In the genomic region with DNA sequence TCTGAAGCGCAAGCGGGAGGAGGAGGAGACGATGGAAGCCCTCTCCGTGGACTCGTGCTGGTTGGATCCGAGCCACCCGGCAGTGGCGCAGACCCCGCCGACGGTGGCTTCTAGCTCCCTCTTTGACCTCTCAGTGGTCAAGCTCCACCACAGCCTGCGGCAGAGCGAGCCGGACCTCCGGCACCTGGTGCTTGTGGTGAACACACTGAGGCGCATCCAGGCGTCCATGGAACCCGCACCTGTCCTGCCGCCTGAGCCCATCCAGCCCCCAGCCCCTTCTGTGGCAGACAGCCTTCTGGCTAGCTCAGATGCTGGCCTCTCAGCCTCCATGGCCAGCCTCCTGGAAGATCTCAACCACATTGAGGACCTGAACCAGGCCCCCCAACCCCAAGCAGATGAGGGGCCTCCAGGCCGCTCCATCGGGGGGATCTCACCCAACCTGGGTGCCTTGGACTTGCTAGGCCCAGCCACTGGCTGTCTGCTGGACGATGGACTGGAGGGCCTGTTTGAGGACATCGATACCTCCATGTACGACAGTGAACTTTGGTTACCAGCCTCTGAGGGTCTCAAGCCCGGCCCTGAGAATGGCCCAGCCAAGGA, we compare ENCODE assay signal across 9 mouse cellular contexts. TPM values are rescaled to one million over a fixed set of nuclear protein-coding genes. Genes with fewer than 3 reads are reported as not detected.
A peak's percentile ranks its signal among the peaks of the same experiment; 100 is the strongest.
DNase-seq lines count a peak whose midpoint lies in the region; TF ChIP-seq lines count a peak whose summit lies in the region.
"Had no signal": no experiment of that assay in that cellular context is flagged by ENCODE, and none has a peak within 500 bp of the region (broad histone marks: within the 10 kb centered on the region; RNA-seq: fewer than 3 reads in every experiment).

No protein-coding gene starts in this region.

- H3K27ac ChIP-seq in limb, embryonic 10.5 days = peak overlapping the region; percentile 94

- no peak for TF ChIP-seq CTCF in E14TG2a.4 (conservative IDR thresholded peaks at IDR 0.05; ENCODE audit: low read length)

- DNase-seq in adrenal gland, postnatal 10 days = peak; percentile 7
- DNase-seq in adrenal gland, postnatal 4 days (ENCODE audit: low spot score in 2 of 2) = no peak
- peak; percentile 44 for DNase-seq in kidney, adult 11 months
- no peak for DNase-seq in kidney, postnatal 25 days
- no peak for DNase-seq in limb, embryonic 10.5 days (ENCODE audit: low spot score)
- DNase-seq in natural killer cell, adult 2 months (ENCODE audit: low spot score in 2 of 2) = no peak
- no peak for DNase-seq in retina, postnatal 1 day
- DNase-seq: right cerebral cortex, adult 18-20 months had no signal

- H3K9me3 ChIP-seq in E14TG2a.4 (ENCODE audit: low read length) = no peaks in the 10 kb centered on the region
- no peaks in the 10 kb centered on the region for H3K9me3 ChIP-seq in limb, embryonic 10.5 days (replicated peaks)

- 92% methylated on average over 25 of the region's 25 CpGs for WGBS in limb, embryonic 10.5 days

- peak overlapping the region; percentile 74 for H3K4me3 ChIP-seq in E14TG2a.4 (replicated peaks; ENCODE audit: low read length)
- peak overlapping the region; percentile 55; the same call in 1 of the 2 replicates for H3K4me3 ChIP-seq in limb, embryonic 10.5 days

- peaks cover 13% of the 10 kb centered on the region for H3K36me3 ChIP-seq in E14TG2a.4 (ENCODE audit: insufficient read depth, low read length)
- H3K36me3 ChIP-seq in limb, embryonic 10.5 days = peaks cover 9% of the 10 kb centered on the region

- H3K27me3 ChIP-seq in E14TG2a.4 (ENCODE audit: insufficient read depth, low read length) = no peaks in the 10 kb centered on the region
- no peaks in the 10 kb centered on the region for H3K27me3 ChIP-seq in limb, embryonic 10.5 days (ENCODE audit: low read depth, poor library complexity, severe bottlenecking)

- peaks cover 78% of the 10 kb centered on the region for H3K4me1 ChIP-seq in E14TG2a.4 (replicated peaks; ENCODE audit: low read depth, low read length)
- peaks cover 46% of the 10 kb centered on the region for H3K4me1 ChIP-seq in limb, embryonic 10.5 days

RNA-seq across cellular contexts. Expression of a gene that starts 2.7 kb away (rescaled TPM):
- 10 to 100 TPM; 19.0 to 27.9 TPM for total RNA-seq in adrenal gland, postnatal 10 days (2021)
- total RNA-seq in adrenal gland, postnatal 4 days (2021) = 10 to 100 TPM; 18.1 to 18.8 TPM
- 25.0 and 29.8 TPM in 2 replicates for polyA plus RNA-seq in limb, embryonic 10.5 days (2016; fragmentation: Nextera tagmentation; extraction: Ambion mirVana)

RNA-seq across cellular contexts. Expression of a gene that starts 9.8 kb away (rescaled TPM):
- 1 to 10 TPM; 3.3 to 5.1 TPM for total RNA-seq in adrenal gland, postnatal 10 days (2021)
- total RNA-seq in adrenal gland, postnatal 4 days (2021) = 1 to 10 TPM; 7.0 to 8.8 TPM
- polyA plus RNA-seq in limb, embryonic 10.5 days (2016; fragmentation: Nextera tagmentation; extraction: Ambion mirVana) = 3.5 and 4.3 TPM in 2 replicates

RNA-seq across cellular contexts. Expression of a gene that starts 15.8 kb away (rescaled TPM):
- 10 to 100 TPM; 13.5 to 15.6 TPM for total RNA-seq in adrenal gland, postnatal 10 days (2021)
- 10 to 100 TPM; 16.7 to 17.3 TPM for total RNA-seq in adrenal gland, postnatal 4 days (2021)
- 20.1 and 29.7 TPM in 2 replicates for polyA plus RNA-seq in limb, embryonic 10.5 days (2016; fragmentation: Nextera tagmentation; extraction: Ambion mirVana)

RNA-seq across cellular contexts. Expression of a gene that starts 33.7 kb away (rescaled TPM):
- total RNA-seq in adrenal gland, postnatal 10 days (2021) = under 1 TPM; 0.24 to 0.67 TPM
- total RNA-seq in adrenal gland, postnatal 4 days (2021) = 1 to 10 TPM; 1.4 to 1.8 TPM
- 0.54 and 0.79 TPM in 2 replicates for polyA plus RNA-seq in limb, embryonic 10.5 days (2016; fragmentation: Nextera tagmentation; extraction: Ambion mirVana)

RNA-seq across cellular contexts. Expression of a gene that starts 41.6 kb away (rescaled TPM):
- total RNA-seq in adrenal gland, postnatal 10 days (2021) = 10 to 100 TPM; 83.4 TPM
- 10 to 100 TPM; 58.4 to 62.1 TPM for total RNA-seq in adrenal gland, postnatal 4 days (2021)
- 33.3 and 34.9 TPM in 2 replicates for polyA plus RNA-seq in limb, embryonic 10.5 days (2016; fragmentation: Nextera tagmentation; extraction: Ambion mirVana)

Comparison
In these comparisons a context has a peak if more than half of its experiments do, and no peak if none do; other contexts are left out.
1. DNase-seq: peak in adrenal gland, postnatal 10 days (single experiment) and kidney, adult 11 months (single experiment); none in adrenal gland, postnatal 4 days (0 of 2), kidney, postnatal 25 days (0 of 2), limb, embryonic 10.5 days (single experiment), natural killer cell, adult 2 months (0 of 2) and retina, postnatal 1 day (single experiment).